Mouse (Mus musculus) CH12.LX (cell line): ENCODE measurements around the gene Slc44a1. TPM values are rescaled to one million over a fixed set of nuclear protein-coding genes. Genes with fewer than 3 reads are reported as not detected.

ENCODE experiments used
- DNase-seq: peaks from one replicate; pipeline ENCODE4 v3.0.0-alpha.2; 2013; ENCODE audit errors: extremely low read depth
- H3K27ac ChIP-seq: 2 replicates; pipeline ENCODE4 v1.5.1; 2012; ENCODE audit warnings: low read depth, mild to moderate bottlenecking, control low read depth, moderate library complexity; ENCODE audit not compliant: insufficient read depth
- H3K27me3 ChIP-seq: replicated peaks from 2 replicates; pipeline ENCODE3; 2012; ENCODE audit warnings: inconsistent platforms
- H3K36me3 ChIP-seq, 2 experiments: replicated peaks in 1 of 2; 2 replicates each; pipeline versions ENCODE3 to v1.6.1; 2012; ENCODE audit warnings: inconsistent platforms in 1 of 2, low read length in 1 of 2, mild to moderate bottlenecking in 1 of 2, mixed read lengths in 1 of 2, moderate library complexity in 1 of 2; ENCODE audit not compliant: control insufficient read depth in 1 of 2, insufficient read depth in 1 of 2
- H3K4me1 ChIP-seq, 2 experiments: 2 replicates each; pipeline ENCODE4 v1.6.1; 2012; ENCODE audit warnings: inconsistent platforms in 1 of 2, moderate library complexity in 1 of 2; ENCODE audit not compliant: insufficient read depth in 2 of 2, control insufficient read depth in 1 of 2
- H3K4me2 ChIP-seq: 2 replicates; pipeline ENCODE4 v1.6.1; 2012; ENCODE audit warnings: low read depth, mild to moderate bottlenecking, control low read depth; ENCODE audit not compliant: poor library complexity, insufficient read depth, severe bottlenecking
- H3K4me3 ChIP-seq, 3 experiments: fragments of 150-350 bp in 1 of 3; sonication (generic) in 1 of 3; replicated peaks in 1 of 3; 2 replicates each; pipeline versions ENCODE3 to v1.5.1; 2011 to 2012; ENCODE audit warnings: low read depth in 2 of 3, low read length in 2 of 3, mild to moderate bottlenecking in 2 of 3, moderate library complexity in 2 of 3, control low read depth in 1 of 3, improper control_type of control experiment in 1 of 3, inconsistent platforms in 1 of 3, mixed read lengths in 1 of 3; ENCODE audit not compliant: poor library complexity in 1 of 3
- H3K79me2 ChIP-seq: replicated peaks from 2 replicates; pipeline ENCODE4 v1.6.1; 2012; ENCODE audit warnings: mild to moderate bottlenecking, moderate library complexity; ENCODE audit not compliant: control insufficient read depth, poor library complexity, insufficient read depth, severe bottlenecking; ENCODE audit errors: extremely low read depth
- H3K9ac ChIP-seq: 2 replicates; pipeline ENCODE4 v1.6.1; 2012; ENCODE audit warnings: low read depth, mild to moderate bottlenecking, control low read depth, moderate library complexity; ENCODE audit not compliant: insufficient read depth
- H3K9me3 ChIP-seq: replicated peaks from 2 replicates; pipeline ENCODE3; 2012; ENCODE audit warnings: low read length, inconsistent platforms, mixed read lengths
- CHD1 ChIP-seq: IDR thresholded peaks from 2 replicates; pipeline ENCODE4 v1.6.1; 2012; ENCODE audit warnings: low read depth, low read length, improper control_type of control experiment, inconsistent platforms
- CTCF ChIP-seq, 2 experiments: IDR thresholded peaks in 1 of 2; conservative IDR thresholded peaks in 1 of 2; 2 replicates each; pipeline ENCODE4 v1.5.1; 2011 to 2012; ENCODE audit warnings: low read depth in 2 of 2, low read length in 2 of 2, improper control_type of control experiment in 1 of 2, inconsistent platforms in 1 of 2, mild to moderate bottlenecking in 1 of 2, moderate library complexity in 1 of 2
- E2F4 ChIP-seq: IDR thresholded peaks from 2 replicates; pipeline ENCODE4 v1.6.1; 2011; ENCODE audit warnings: low read depth, low read length, improper control_type of control experiment; ENCODE audit not compliant: insufficient replicate concordance
- ETS1 ChIP-seq: conservative IDR thresholded peaks from 2 replicates; pipeline ENCODE4 v1.6.1; 2012; ENCODE audit warnings: low read depth, mild to moderate bottlenecking, inconsistent platforms, low read length, improper control_type of control experiment, moderate library complexity
- HCFC1 ChIP-seq: IDR thresholded peaks from 2 replicates; pipeline ENCODE4 v1.6.1; 2012; ENCODE audit warnings: low read depth, mild to moderate bottlenecking, inconsistent platforms, low read length, improper control_type of control experiment
- JUN ChIP-seq: IDR thresholded peaks from 2 replicates; pipeline ENCODE4 v1.6.1; 2011; ENCODE audit warnings: low read depth, mild to moderate bottlenecking, low read length, improper control_type of control experiment, moderate library complexity; ENCODE audit not compliant: insufficient read depth
- KAT2A ChIP-seq: IDR thresholded peaks from 2 replicates; pipeline ENCODE4 v1.6.1; 2012; ENCODE audit warnings: low read length, improper control_type of control experiment, inconsistent platforms; ENCODE audit not compliant: insufficient replicate concordance
- MAX ChIP-seq: IDR thresholded peaks from 2 replicates; pipeline ENCODE4 v1.6.1; 2011; ENCODE audit warnings: low read length, improper control_type of control experiment
- MXI1 ChIP-seq: IDR thresholded peaks from 2 replicates; pipeline ENCODE4 v1.6.1; 2011; ENCODE audit warnings: mild to moderate bottlenecking, low read depth, low read length, improper control_type of control experiment
- NELFE ChIP-seq: IDR thresholded peaks from 2 replicates; pipeline ENCODE4 v1.6.1; 2011; ENCODE audit warnings: low read depth, low read length, improper control_type of control experiment
- NRF1 ChIP-seq: IDR thresholded peaks from 2 replicates; pipeline ENCODE4 v1.6.1; 2014; ENCODE audit warnings: low read depth, mild to moderate bottlenecking, inconsistent platforms, low read length, improper control_type of control experiment, moderate library complexity
- POLR2AphosphoS2 ChIP-seq: IDR thresholded peaks from 2 replicates; pipeline ENCODE4 v1.6.1; 2011; ENCODE audit warnings: low read depth, low read length, improper control_type of control experiment
- SMC3 ChIP-seq: IDR thresholded peaks from 2 replicates; pipeline ENCODE4 v1.6.1; 2011; ENCODE audit warnings: low read depth, low read length, improper control_type of control experiment
- TCF12 ChIP-seq: IDR thresholded peaks from 2 replicates; pipeline ENCODE4 v1.6.1; 2014; ENCODE audit warnings: low read depth, mild to moderate bottlenecking, inconsistent platforms, low read length, improper control_type of control experiment
- UBTF ChIP-seq: IDR thresholded peaks from 2 replicates; pipeline ENCODE4 v1.6.1; 2012; ENCODE audit warnings: low read depth, mild to moderate bottlenecking, inconsistent platforms, low read length, improper control_type of control experiment, moderate library complexity
- USF1 ChIP-seq: IDR thresholded peaks from 2 replicates; pipeline ENCODE4 v1.6.1; 2014; ENCODE audit warnings: low read depth, mild to moderate bottlenecking, inconsistent platforms, low read length, improper control_type of control experiment
- ZKSCAN1 ChIP-seq: IDR thresholded peaks from 2 replicates; pipeline ENCODE4 v1.6.1; 2012; ENCODE audit warnings: low read depth, inconsistent platforms, low read length, improper control_type of control experiment, borderline replicate concordance
- ZMIZ1 ChIP-seq: IDR thresholded peaks from 2 replicates; pipeline ENCODE4 v1.6.1; 2012; ENCODE audit warnings: low read depth, mild to moderate bottlenecking, inconsistent platforms, low read length, improper control_type of control experiment
- dilution Hi-C: fragments of 300-500 bp; cut with MboI; formaldehyde crosslinking; loops from 2 replicates; pipeline ENCODE4 v1.14.3; 2020; ENCODE audit warnings: low sequenced_read_pairs; ENCODE audit not compliant: extremely low pct_unique_long_range_greater_than_20kb, extremely low pct_ligation_motif_present
- in situ Hi-C: fragments of 300-500 bp; cut with MboI; formaldehyde crosslinking; loops from 3 replicates; pipeline ENCODE4 v1.14.3; 2019; ENCODE audit warnings: low sequenced_read_pairs, low pct_ligation_motif_present, low pct_unique_long_range_greater_than_20kb, mixed read lengths
- polyA plus RNA-seq: library from polyadenylated mRNA; unstranded; fragments of >175 nt; gene quantifications from 2 replicates; pipeline ENCODE4 v1.2.1, GENCODE M21; 2012; ENCODE audit warnings: low read depth; ENCODE audit not compliant: insufficient read length
- total RNA-seq, 2 experiments: library from RNA; depleted of rRNA; stranded (reverse); fragments of 300-350 nt in 1 of 2; fragments of >200 nt in 1 of 2; gene quantifications; 2 replicates each; pipeline ENCODE4 v1.2.3; 2012 to 2014

Slc44a1 gene
- total and polyA plus RNA-seq, 3 experiments, result 5.4 to 9.3 (median 6.6) TPM

DNA sequence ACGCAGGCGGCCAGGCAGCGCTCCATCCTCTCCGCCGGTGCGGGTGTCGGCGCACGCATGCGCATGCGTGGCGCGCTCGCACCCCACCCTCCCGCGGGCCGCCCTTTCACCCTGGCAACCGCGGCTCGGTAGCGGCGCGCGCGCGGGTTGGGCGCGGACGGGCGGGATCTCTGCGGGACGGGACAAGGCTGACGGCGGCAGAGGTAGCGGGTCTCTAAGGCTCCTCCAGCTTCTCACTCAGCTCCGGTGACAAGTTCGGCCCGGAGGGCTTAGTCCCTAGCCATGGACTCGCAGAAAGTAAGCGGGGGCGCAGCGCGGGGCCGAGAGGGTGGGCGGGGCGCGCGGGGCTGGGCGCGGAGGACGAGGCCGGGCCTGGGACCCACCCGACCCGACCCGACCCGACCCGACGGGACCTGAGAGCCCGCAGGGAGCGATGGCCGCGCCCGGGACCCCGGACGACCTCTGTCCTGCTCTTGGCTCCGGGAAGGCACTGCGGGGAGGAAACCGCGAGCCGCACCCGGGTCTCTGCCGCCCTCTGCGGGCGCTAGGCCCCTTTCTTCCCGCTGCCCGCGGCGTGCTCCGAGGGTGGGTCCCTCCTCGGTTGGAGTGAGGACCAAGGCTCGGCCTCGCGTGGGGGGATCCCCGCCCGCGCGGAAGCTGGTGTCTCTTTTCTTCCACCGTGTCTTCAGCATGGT lies 191.2 kb downstream of the Slc44a1 start, which contains the start of gene Fsd1l:
TSS of gene Fsd1l (plus strand) at position 156 of the 695 bp plus-strand sequence.
- Histone ChIP-seq H3K9ac (no peak within 1 kb of the TSS), H3K27me3 (peaks cover 12% of the 10 kb centered on the region), H3K4me2 (peak within 1 kb of the TSS; percentile 58), H3K4me1 (no peaks in the 10 kb centered on the region; a peak in 1 of 4 replicates), H3K27ac (no peak within 1 kb of the TSS), H3K36me3 (no peaks in the 10 kb centered on the region), H3K79me2 (no peaks in the 10 kb centered on the region), H3K4me3 (peak within 1 kb of the TSS; percentile 24 to 60 (median 54)), H3K9me3 (no peaks in the 10 kb centered on the region)
- in situ Hi-C loops, result no loop called here
- DNase-seq, result peak; percentile 7
- TF ChIP-seq TCF12 (no peak), HCFC1 (no peak), ZKSCAN1 (no peak), SMC3 (no peak), ETS1 (no peak), CHD1 (no peak), CTCF (conservative IDR thresholded peaks at IDR 0.05 in 1 of 2, IDR thresholded peaks at IDR 0.05 in 1 of 2; ENCODE audit: low read depth in 2 of 2, low read length in 2 of 2) (peak in 1 of 2 experiments; percentile 7; a peak in 1 of 4 replicates), JUN (no peak), E2F4 (no peak), POLR2AphosphoS2 (no peak), USF1 (no peak), MXI1 (no peak), MAX (no peak), UBTF (peak; percentile 54; the same call in 1 of the 2 replicates), NRF1 (peak; percentile 86), NELFE (no peak)
- dilution Hi-C loops, result no loop called here

DNA sequence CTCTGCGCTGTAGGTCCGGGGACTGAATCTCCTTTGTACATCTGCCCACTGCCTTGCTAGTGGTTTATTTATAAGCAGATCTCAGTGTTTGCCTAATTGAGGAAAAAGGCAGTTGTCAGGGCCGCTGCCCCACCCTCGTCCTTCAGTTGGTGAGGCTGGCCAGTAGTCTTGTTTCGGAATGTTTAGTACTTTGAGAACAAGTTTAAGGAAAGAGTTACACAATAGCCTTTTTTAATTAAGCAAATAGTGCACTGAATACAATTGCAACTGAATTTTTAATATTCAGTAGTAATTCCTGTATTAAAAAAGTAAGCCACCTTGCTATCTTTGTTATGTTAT lies 191.8 kb downstream of the Slc44a1 start:
- peaks cover 12% of the 10 kb centered on the region for H3K27me3 ChIP-seq
- in situ Hi-C loops (no loop called here), dilution Hi-C loops (no loop called here)
- peak overlapping the region; percentile 58 for H3K4me2 ChIP-seq
- peak overlapping the region; percentile 24 to 60 (median 54) for H3K4me3 ChIP-seq
- H3K79me2 ChIP-seq, result no peaks in the 10 kb centered on the region
- DNase-seq, result no peak
- TF ChIP-seq MAX (no peak), ZMIZ1 (no peak), TCF12 (no peak), KAT2A (no peak)
- H3K9me3 ChIP-seq, result no peaks in the 10 kb centered on the region
- H3K36me3 ChIP-seq, result no peaks in the 10 kb centered on the region
- H3K4me1 ChIP-seq, result no peaks in the 10 kb centered on the region; a peak in 1 of 4 replicates
- H3K27ac ChIP-seq, result no peak overlapping the region
- no peak overlapping the region for H3K9ac ChIP-seq
